ENCODE assay signal across 11 mouse cellular contexts in genomic region chr3:96667316-96667715, GRCm38 (mm10). TPM values are rescaled to one million over a fixed set of nuclear protein-coding genes. Genes with fewer than 3 reads are reported as not detected.
DNase-seq lines count a peak whose midpoint lies in the region; ATAC-seq and TF ChIP-seq lines count a peak whose summit lies in the region.
"Had no signal": no experiment of that assay in that cellular context is flagged by ENCODE, and none has a peak within 500 bp of the region (broad histone marks: within the 10 kb centered on the region; RNA-seq: fewer than 3 reads in every experiment).

No protein-coding gene starts in this region.

- TF ChIP-seq POLR2A in brain, embryonic 14.5 days (IDR thresholded peaks at IDR 0.05; ENCODE audit: borderline replicate concordance, extremely low read depth, insufficient read depth, insufficient read length, poor library complexity, severe bottlenecking) = no peak

- H3K4me2 ChIP-seq in kidney, embryonic 14.5 days (replicated peaks; ENCODE audit: low read depth, low read length) = no peak overlapping the region
- H3K4me2 ChIP-seq in hindbrain, embryonic 16.5 days (ENCODE audit: low read length) = no peak overlapping the region
- no peak overlapping the region for H3K4me2 ChIP-seq in midbrain, embryonic 15.5 days
- H3K4me2 ChIP-seq: hindbrain, embryonic 14.5 days; lung, embryonic 15.5 days had no signal

- peaks cover 4% of the 10 kb centered on the region; the same call in 1 of the 2 replicates for H3K4me1 ChIP-seq in kidney, embryonic 14.5 days (ENCODE audit: control insufficient read depth, insufficient read depth, low read length)
- H3K4me1 ChIP-seq in hindbrain, embryonic 16.5 days (ENCODE audit: control insufficient read depth, insufficient read depth, low read depth, low read length) = peaks cover 17% of the 10 kb centered on the region; the same call in 1 of the 2 replicates
- H3K4me1 ChIP-seq in midbrain, embryonic 15.5 days = peaks cover 20% of the 10 kb centered on the region

- no peak overlapping the region for H3K4me3 ChIP-seq in kidney, embryonic 14.5 days (ENCODE audit: low read length)
- no peak overlapping the region for H3K4me3 ChIP-seq in hindbrain, embryonic 16.5 days (ENCODE audit: low read length)
- H3K4me3 ChIP-seq in midbrain, embryonic 15.5 days = no peak overlapping the region
- H3K4me3 ChIP-seq: lung, embryonic 15.5 days had no signal

- H3K36me3 ChIP-seq in kidney, embryonic 14.5 days (ENCODE audit: control insufficient read depth, insufficient read depth, low read length) = no peaks in the 10 kb centered on the region
- no peaks in the 10 kb centered on the region for H3K36me3 ChIP-seq in hindbrain, embryonic 16.5 days (ENCODE audit: control insufficient read depth, insufficient read depth, low read length)
- no peaks in the 10 kb centered on the region for H3K36me3 ChIP-seq in midbrain, embryonic 15.5 days (replicated peaks)
- H3K36me3 ChIP-seq: lung, embryonic 15.5 days had no signal

- H3K9ac ChIP-seq in kidney, embryonic 14.5 days (ENCODE audit: low read depth, low read length) = no peak overlapping the region
- H3K9ac ChIP-seq in hindbrain, embryonic 16.5 days (ENCODE audit: low read depth, low read length) = no peak overlapping the region
- no peak overlapping the region for H3K9ac ChIP-seq in midbrain, embryonic 15.5 days
- H3K9ac ChIP-seq: hindbrain, embryonic 14.5 days; lung, embryonic 15.5 days had no signal

- no peak overlapping the region for H3K27ac ChIP-seq in kidney, embryonic 14.5 days (ENCODE audit: low read depth, low read length)
- no peak overlapping the region for H3K27ac ChIP-seq in hindbrain, embryonic 16.5 days (ENCODE audit: low read depth, low read length)
- H3K27ac ChIP-seq in midbrain, embryonic 15.5 days = no peak overlapping the region
- H3K27ac ChIP-seq: hindbrain, embryonic 14.5 days; lung, embryonic 15.5 days had no signal

- no peak for ATAC-seq in kidney, embryonic 14.5 days (ENCODE audit: low FRiP score, low TSS enrichment)
- ATAC-seq in hindbrain, embryonic 16.5 days = no peak
- no peak for ATAC-seq in midbrain, embryonic 15.5 days (replicated peaks)

- 52% methylated on average over 1 of the region's 1 CpGs for WGBS in kidney, embryonic 14.5 days
- WGBS in hindbrain, embryonic 16.5 days = 21% methylated on average over 1 of the region's 1 CpGs
- WGBS in midbrain, embryonic 15.5 days = 30% methylated on average over 1 of the region's 1 CpGs

- no peaks in the 10 kb centered on the region for H3K9me3 ChIP-seq in kidney, embryonic 14.5 days (ENCODE audit: control insufficient read depth, low read length)
- H3K9me3 ChIP-seq in hindbrain, embryonic 16.5 days (ENCODE audit: control insufficient read depth, low read length) = no peaks in the 10 kb centered on the region
- no peaks in the 10 kb centered on the region for H3K9me3 ChIP-seq in midbrain, embryonic 15.5 days
- H3K9me3 ChIP-seq: lung, embryonic 15.5 days had no signal

- TF ChIP-seq CTCF in brain, embryonic 14.5 days (IDR thresholded peaks at IDR 0.05; ENCODE audit: borderline replicate concordance, extremely low read depth, insufficient read depth, insufficient read length) = peak; percentile 41; the same call in 1 of the 2 replicates

- intact Hi-C loops in left cerebral cortex, postnatal 10 days (cut with DNase I) = no loop called here

- peak; percentile 46 for DNase-seq in kidney, adult 18-20 months
- DNase-seq in ES-CJ7 (ENCODE audit: low read depth, low spot score) = peak; percentile 85
- no peak for DNase-seq in brain, embryonic 14.5 days (ENCODE audit: low read depth)
- DNase-seq in retina, embryonic 14.5 days (ENCODE audit: low spot score) = peak; percentile 27
- DNase-seq in left cerebral cortex, postnatal 10 days (ENCODE audit: extremely low spot score in 1 of 2, low spot score in 2 of 2) = no peak
- DNase-seq: cerebellum, adult 11 months had no signal

- no peaks in the 10 kb centered on the region for H3K27me3 ChIP-seq in kidney, embryonic 14.5 days (ENCODE audit: control insufficient read depth, insufficient read depth, low read length)
- H3K27me3 ChIP-seq in hindbrain, embryonic 16.5 days (replicated peaks; ENCODE audit: control insufficient read depth, insufficient read depth, low read length) = peaks cover 4% of the 10 kb centered on the region
- H3K27me3 ChIP-seq in midbrain, embryonic 15.5 days (replicated peaks) = peaks cover 2% of the 10 kb centered on the region; the same call in 1 of the 2 replicates
- H3K27me3 ChIP-seq: lung, embryonic 15.5 days had no signal

RNA-seq across cellular contexts. Expression of gene Ankrd35, which starts 2.6 kb away (rescaled TPM):
- polyA plus RNA-seq in kidney, embryonic 14.5 days (2014; fragmentation: Nextera tagmentation; extraction: Ambion mirVana) = 0.33 and 0.37 TPM in 2 replicates
- polyA plus RNA-seq in brain, embryonic 14.5 days (2012; rRNA removed) = 2.5 and 2.8 TPM in 2 replicates
- 2.5 and 2.8 TPM in 2 replicates for polyA plus RNA-seq in hindbrain, embryonic 16.5 days (2015; fragmentation: Nextera tagmentation; extraction: Ambion mirVana)
- 2.1 TPM in 2 replicates for polyA plus RNA-seq in midbrain, embryonic 15.5 days (2015; fragmentation: Nextera tagmentation; extraction: Ambion mirVana)
- 1 to 10 TPM; 7.1 to 7.9 TPM for total RNA-seq in left cerebral cortex, postnatal 10 days (2021)

RNA-seq across cellular contexts. Expression of gene Itga10, which starts 21.9 kb away (rescaled TPM):
- 0.73 and 1.1 TPM in 2 replicates for polyA plus RNA-seq in kidney, embryonic 14.5 days (2014; fragmentation: Nextera tagmentation; extraction: Ambion mirVana)
- polyA plus RNA-seq in brain, embryonic 14.5 days (2012; rRNA removed) = 5.4 and 5.8 TPM in 2 replicates
- polyA plus RNA-seq in hindbrain, embryonic 16.5 days (2015; fragmentation: Nextera tagmentation; extraction: Ambion mirVana) = 0.85 and 1.1 TPM in 2 replicates
- 1.5 and 1.6 TPM in 2 replicates for polyA plus RNA-seq in midbrain, embryonic 15.5 days (2015; fragmentation: Nextera tagmentation; extraction: Ambion mirVana)
- 1 to 10 TPM; 1.4 to 1.9 TPM for total RNA-seq in left cerebral cortex, postnatal 10 days (2021)

RNA-seq across cellular contexts. Expression of gene Pias3, which starts 28.9 kb away (rescaled TPM):
- polyA plus RNA-seq in kidney, embryonic 14.5 days (2014; fragmentation: Nextera tagmentation; extraction: Ambion mirVana) = 36.5 and 55.7 TPM in 2 replicates
- polyA plus RNA-seq in brain, embryonic 14.5 days (2012; rRNA removed) = 32.3 and 34.6 TPM in 2 replicates
- polyA plus RNA-seq in hindbrain, embryonic 16.5 days (2015; fragmentation: Nextera tagmentation; extraction: Ambion mirVana) = 43.4 and 44.3 TPM in 2 replicates
- polyA plus RNA-seq in midbrain, embryonic 15.5 days (2015; fragmentation: Nextera tagmentation; extraction: Ambion mirVana) = 37.8 and 38.7 TPM in 2 replicates
- 10 to 100 TPM; 19.7 to 26.6 TPM for total RNA-seq in left cerebral cortex, postnatal 10 days (2021)

RNA-seq across cellular contexts. Expression of gene Gm42957, which starts 32.0 kb away (rescaled TPM):
- not detected in 2 replicates for polyA plus RNA-seq in kidney, embryonic 14.5 days (2014; fragmentation: Nextera tagmentation; extraction: Ambion mirVana)
- 0.16 and 0.27 TPM in 2 replicates for polyA plus RNA-seq in brain, embryonic 14.5 days (2012; rRNA removed)
- 0.06 and 0.10 TPM in 2 replicates for polyA plus RNA-seq in hindbrain, embryonic 16.5 days (2015; fragmentation: Nextera tagmentation; extraction: Ambion mirVana)
- 0.11 and 0.34 TPM in 2 replicates for polyA plus RNA-seq in midbrain, embryonic 15.5 days (2015; fragmentation: Nextera tagmentation; extraction: Ambion mirVana)
- total RNA-seq in left cerebral cortex, postnatal 10 days (2021) = under 1 TPM; 0.12 to 0.28 TPM

RNA-seq across cellular contexts. Expression of gene Pex11b, which starts 32.1 kb away (rescaled TPM):
- 55.8 and 59.6 TPM in 2 replicates for polyA plus RNA-seq in kidney, embryonic 14.5 days (2014; fragmentation: Nextera tagmentation; extraction: Ambion mirVana)
- 46.1 and 59.6 TPM in 2 replicates for polyA plus RNA-seq in brain, embryonic 14.5 days (2012; rRNA removed)
- 62.4 and 66.2 TPM in 2 replicates for polyA plus RNA-seq in hindbrain, embryonic 16.5 days (2015; fragmentation: Nextera tagmentation; extraction: Ambion mirVana)
- 58.7 and 58.8 TPM in 2 replicates for polyA plus RNA-seq in midbrain, embryonic 15.5 days (2015; fragmentation: Nextera tagmentation; extraction: Ambion mirVana)
- 10 to 100 TPM; 46.2 to 47.7 TPM for total RNA-seq in left cerebral cortex, postnatal 10 days (2021)

Comparison
In these comparisons a context has a peak if more than half of its experiments do, and no peak if none do; other contexts are left out.
1. DNase-seq: peak in kidney, adult 18-20 months (single experiment), ES-CJ7 (single experiment) and retina, embryonic 14.5 days (single experiment); none in brain, embryonic 14.5 days (single experiment) and left cerebral cortex, postnatal 10 days (0 of 2).